Mouse (Mus musculus): ENCODE data around the gene Zmynd19.

The Zmynd19 gene

DNA sequence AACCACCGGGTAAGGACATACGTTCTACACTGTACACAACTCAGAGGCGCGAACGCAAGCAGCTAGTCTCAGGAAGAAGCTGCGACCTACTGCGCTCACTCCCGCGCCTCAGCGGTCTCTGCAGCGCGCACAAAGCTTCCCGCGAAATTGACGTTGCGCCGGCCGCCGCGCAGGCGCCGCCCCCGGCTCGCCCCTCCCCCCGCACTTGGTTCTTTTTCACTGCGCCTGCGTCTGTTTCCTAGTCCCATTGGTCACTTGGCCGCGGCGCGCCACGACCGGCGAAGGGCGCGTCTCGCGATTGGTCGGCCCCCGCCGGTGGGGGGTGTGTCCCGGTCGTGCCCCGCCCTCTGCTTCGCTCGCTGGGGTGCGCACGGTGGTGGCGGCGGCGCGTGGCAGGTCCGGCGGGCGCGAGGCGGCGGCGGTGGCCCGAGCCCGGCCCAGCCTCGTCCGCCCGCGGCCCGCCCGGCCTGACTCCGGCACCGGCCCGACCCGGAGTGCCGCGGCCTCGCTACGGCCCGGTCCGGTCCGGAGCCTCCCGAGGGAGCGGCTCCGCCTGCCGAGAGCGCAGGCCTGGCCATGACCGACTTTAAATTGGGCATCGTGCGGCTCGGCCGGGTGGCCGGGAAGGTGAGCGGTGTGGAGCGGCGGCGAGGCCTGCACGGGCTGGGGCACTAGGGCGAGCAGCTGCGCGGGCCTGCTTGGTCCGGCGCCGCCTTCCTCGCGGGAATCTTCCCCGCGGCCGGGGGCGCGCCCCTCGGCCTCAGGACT, at the start of gene Zmynd19:
Gene Zmynd19 (plus strand): TSS at position 372 of the 768 bp plus-strand sequence.
- DNase-seq: peak; percentile 100

DNA sequence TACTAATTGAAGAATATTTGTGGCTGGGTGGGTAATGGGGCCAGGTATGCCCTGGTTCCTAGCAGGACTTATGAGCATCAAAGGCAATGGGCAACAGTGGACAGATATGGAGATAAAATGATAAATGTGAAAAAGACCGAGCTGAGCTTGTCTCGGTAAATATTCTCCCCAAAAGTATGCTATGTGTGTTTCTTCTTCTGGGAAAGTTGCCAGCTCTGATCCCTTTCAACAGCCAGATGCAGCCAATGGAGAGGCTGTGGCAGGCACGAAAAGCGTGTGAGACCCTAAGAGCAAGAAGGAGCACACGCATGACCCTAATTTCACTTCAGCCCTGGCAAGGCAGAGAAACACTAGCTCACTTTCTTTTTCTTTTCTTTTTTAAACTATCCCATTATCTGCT, 48.5 kb upstream of the Zmynd19 start:
- no peak for DNase-seq

DNA sequence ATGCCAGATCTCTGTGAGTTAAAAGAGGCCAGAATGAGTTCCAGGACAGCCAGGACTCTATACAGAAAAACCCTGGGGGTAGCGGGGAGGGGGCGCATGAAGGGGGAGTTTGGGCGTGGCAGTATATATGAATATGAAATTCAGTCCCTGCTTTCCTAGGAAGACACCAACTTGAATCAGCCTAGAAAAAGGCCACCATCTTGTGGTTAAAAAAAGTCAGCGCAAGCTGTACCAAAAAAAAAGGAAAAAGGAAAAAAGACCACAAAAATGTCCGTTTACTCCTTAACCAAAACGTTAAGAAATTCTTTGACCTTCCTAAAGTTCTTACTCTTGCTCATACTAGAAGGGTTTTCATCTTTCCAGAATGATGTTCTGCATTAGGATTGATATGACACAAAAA, 46.6 kb upstream of the Zmynd19 start:
- DNase-seq: no peak

DNA sequence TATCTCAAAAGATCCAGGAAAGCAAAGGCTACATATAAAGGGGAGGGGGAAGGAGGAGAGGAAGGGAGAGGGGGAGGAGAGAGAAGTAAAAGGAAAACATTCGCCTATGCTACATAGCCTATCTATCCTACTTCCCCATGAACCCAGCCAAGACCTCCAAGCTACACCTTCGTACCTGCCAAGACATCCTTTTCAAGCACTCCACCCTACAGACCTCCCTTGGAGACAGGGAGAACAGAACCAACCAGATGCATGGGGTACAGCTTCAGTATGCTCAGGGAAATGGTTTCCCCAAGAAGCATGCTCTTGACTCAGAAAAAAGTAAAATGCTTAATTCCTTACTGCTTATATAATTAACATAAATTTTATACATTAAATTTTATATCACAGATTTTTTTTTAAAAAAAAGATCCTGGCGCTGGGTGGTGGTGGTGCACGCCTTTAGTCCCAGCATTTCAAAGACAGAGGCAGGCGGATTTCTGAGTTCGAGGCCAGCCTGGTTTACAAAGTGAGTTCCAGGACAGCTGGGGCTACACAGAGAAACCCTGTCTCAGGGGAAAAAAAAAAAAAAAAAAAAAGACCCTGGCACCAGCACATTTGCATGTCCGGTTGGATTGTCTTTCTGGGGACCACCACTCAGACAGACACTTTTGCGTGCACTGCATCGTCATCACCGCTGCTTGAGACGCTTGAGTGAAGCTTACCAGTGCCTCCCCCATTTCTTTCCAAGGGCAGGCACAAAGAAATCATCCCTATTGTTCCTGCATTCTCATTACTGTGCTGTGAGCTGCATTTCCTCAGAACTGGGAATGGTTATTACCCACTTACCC, 44.6 kb upstream of the Zmynd19 start:
- no peak for DNase-seq

DNA sequence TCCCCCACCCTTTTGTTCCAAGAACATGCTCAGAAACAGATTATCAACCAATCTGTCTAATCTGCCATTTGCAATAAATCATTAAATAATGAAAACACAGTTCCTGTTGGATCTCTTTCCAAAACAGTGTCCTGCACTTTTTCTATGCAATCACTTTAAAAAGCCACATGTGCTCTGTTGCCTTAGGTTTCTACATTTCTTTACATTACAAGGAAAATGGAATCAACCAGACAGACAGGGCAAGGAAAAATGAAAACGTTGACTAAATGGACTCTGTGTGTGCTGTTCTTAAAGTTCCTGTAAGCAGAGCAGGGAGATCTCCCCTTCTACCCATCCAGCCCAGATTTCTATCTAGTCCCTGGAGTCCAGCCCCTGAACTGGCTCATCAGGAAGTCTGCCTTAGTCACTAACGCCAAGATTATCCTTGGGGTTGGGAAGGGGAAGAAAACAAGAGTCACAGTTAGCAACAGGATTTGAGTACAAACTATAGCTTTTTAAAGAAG, 43.9 kb upstream of the Zmynd19 start:
- DNase-seq: no peak

DNA sequence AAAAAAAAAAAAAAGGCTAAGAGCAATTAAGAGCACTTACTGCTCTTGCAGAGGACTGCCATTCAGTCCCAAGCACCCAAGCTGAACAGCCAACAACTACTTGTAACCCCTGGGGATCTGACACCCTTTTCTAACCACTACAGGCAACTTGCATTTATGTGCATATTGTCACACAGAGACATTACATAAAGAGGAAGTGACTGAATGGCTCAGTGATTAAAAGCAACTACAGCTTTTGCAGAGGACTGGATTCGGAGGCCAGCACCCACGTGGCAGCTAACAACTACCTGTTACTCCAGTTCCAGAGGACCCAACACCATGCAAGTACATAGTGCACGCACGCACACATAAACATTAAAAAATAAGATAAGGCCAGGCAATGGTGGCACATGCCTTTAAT, 39.1 kb upstream of the Zmynd19 start:
- DNase-seq: no peak

DNA sequence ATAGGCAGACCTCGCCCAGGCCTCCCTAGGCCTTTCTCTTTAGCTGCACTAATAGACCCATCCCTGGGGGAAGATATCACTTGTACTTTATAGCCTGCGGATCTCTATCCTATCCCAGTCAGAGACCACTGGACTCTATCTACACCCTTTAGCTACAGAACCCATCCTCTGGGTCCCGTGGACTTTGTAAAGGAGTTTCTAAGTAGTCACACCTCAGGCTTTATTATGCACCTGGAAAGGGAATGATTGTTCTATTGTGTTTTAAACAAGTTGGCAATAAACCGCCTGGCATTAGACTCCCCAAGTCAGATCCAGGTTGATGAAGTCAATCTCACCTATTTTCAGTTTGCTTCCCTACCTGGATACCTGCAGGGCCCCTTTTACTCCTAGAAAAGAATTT, 37.4 kb upstream of the Zmynd19 start:
- no peak for DNase-seq

DNA sequence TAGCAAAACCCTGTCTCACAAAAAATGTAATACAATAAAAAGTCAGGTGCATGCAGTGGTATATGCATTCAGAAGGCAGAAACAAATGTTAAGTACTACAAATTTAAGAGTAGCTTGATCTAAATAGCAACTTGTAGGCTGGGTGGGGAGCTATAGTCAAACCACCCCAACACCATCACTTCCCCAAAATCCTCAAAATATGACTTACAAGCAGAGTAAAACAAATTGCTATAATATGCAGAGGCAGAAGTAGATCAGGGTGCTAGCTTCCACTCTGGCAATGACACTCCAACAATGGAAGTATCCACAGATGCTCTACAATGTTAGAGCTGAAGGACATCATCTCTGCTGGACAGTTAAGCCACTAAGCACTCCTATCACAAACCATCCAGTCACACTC, 37.0 kb upstream of the Zmynd19 start:
- no peak for DNase-seq

DNA sequence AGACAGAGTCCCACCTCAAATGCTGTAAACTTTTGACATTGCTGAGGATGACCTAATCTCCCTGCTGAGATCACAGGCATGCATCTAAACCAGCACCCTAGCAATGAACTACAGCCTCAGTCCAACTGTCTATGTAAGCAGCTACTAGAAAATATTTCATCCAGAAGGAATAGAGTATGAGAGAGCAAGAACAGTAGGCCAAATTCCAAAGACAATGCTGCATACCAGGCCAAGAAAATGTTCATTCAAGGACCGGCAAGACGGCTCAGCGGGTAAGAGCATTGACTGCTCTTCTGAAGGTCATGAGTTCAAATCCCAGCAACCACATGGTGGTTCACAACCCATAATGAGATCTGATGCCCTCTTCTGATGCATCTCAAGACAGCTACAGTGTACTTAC, 34.8 kb upstream of the Zmynd19 start:
- DNase-seq: no peak

DNA sequence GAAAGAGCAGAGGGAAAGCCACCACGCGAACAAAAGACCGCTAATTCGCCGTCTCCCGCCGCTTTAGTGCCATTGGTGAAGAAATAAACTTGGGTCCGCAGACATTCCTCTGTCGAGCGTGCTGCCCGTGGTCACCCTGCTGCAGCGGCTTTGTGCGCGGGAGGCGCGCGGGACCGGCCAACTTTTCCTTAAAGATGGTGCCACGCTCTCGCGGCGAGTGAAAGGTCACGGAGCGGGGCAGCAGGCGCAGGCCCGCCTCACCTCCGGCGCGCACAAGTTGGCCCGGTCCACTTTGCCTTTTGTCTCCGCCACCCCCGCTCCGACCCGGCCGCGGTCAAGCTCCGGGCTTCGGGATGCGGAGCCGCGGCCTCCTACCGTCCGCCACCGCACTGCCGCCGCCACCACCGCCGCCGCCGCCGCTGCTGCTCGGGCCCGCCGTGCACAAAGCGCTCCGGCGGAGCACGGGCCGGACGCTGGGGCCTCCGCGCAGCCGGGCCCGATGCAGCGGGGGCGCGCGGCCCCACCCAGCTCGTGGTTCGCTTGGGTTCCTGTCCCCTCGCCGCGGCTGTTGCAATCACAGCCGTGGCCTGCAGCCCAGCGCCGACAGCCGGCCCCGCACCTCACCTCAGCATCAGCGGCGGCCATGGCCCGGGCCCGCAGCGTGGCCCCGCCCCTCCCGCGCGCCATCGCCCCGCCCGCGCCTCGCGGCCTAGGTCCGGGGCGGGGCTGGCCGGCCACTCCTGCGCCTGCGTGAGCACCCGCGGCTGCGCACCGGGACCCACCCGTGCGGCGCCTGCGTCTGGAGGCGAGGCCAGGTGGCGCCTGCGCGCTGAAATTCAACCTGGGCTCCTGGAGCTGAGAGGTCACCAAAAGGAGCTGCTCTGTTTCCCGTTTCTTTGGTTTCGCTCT, 30.4 kb upstream of the Zmynd19 start, which contains the start of gene Ehmt1:
Gene Ehmt1 (minus strand): TSS at position 685 of the 909 bp plus-strand sequence.
- DNase-seq: peak; percentile 96 to 98

DNA sequence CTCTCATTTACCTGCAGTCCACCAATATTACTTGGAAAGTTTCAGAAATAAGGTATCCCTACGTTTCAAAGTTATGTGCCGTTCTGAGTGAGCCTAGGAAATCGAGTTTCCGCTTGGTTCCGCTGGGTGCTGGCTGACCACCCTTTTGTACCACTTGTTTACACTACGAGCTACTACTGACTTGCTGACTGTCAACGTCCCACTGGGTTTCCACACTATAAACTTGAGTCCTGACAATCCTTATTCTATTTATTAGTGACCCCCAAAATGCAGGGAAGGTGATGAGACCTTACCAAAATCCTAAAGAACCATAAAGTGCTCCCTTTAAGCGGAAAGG, 29.8 kb upstream of the Zmynd19 start:
- DNase-seq: no peak

DNA sequence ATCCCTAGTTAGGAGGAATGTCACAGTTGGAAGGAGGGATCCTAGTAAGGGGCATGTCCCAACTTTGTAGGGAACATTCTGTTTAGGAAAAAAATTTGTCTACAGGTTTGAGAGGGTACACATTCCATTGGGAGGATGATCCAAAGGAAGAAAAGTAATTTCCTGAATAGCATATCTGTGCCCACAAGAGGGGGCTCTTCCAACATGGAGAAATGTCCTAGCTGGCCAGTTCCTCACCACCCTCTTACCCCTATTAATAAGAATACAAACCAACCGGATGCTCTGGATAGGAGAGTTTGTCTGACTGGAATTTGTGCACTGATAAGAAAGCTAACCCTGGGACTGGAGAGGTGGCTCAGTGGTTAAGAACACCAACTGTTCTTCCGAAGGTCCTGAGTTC, 26.0 kb upstream of the Zmynd19 start:
- peak; percentile 31 to 51 for DNase-seq

DNA sequence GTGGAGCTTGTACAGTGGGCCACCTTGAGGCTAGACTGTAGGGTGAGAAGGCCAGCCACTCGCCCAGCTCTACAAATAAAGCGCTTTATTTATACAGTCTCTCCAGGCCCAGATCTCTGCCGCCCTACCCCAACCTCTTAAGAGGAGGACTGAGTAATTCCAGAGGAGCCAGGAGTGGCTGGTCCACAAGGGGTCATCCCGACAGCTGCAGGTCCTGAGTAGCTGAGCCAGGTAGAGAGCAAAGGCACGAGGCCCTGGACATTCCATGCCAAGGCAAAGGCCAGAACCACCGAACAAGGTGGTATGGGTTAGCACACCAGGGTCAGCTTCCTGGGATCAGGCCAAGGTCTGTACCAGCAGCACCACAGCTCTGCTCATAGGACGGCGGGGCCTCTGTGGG, 24.3 kb upstream of the Zmynd19 start:
- DNase-seq: no peak

DNA sequence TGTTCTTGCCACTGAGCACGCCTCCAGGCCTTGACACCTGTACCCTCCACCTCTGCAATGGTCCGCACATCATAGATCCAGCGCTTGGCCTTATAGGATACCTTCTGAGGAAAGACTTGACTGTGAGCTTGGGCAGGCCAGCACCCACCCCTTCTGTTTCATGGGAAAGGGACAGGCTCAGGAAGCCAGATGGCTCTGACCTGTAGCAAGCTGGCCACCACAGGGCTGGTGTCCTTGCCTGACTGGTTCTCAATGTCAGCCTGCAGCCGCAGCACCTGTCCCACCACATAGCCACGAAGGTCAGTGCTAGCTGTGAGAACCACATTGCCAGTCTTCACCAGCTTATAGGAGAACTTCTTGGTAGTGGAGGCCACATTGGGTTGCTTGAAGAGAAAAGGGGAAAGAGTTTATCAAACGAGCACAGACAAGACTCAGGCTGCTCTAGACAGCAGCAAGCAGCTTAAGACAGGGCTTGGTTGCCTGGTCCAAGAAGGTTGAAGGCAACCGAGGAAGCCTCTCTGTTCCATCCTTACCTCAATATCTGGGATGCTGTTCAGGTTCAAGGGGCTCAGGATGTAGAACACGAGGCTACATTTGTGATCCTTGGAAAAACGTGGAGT, 23.1 kb upstream of the Zmynd19 start:
- no peak for DNase-seq

DNA sequence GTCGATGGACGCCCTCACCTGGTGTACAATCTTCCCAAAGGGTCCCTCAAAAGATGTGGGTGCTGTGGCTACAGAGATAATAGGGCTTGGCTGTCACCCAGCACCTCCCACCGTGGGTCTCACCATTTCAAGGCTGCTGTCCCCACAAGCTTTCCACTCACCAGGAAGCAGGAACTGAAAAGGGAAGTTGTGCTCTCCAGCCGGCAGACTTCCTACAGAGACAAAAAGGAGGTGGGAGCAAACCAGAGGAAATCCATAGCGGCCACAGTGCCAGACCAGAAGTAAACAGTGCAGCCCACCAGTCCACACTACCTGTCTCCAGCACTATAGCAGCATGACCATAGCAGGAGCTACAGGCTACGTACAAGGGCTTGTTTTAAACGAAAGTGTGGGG, 22.6 kb upstream of the Zmynd19 start:
- DNase-seq: no peak

DNA sequence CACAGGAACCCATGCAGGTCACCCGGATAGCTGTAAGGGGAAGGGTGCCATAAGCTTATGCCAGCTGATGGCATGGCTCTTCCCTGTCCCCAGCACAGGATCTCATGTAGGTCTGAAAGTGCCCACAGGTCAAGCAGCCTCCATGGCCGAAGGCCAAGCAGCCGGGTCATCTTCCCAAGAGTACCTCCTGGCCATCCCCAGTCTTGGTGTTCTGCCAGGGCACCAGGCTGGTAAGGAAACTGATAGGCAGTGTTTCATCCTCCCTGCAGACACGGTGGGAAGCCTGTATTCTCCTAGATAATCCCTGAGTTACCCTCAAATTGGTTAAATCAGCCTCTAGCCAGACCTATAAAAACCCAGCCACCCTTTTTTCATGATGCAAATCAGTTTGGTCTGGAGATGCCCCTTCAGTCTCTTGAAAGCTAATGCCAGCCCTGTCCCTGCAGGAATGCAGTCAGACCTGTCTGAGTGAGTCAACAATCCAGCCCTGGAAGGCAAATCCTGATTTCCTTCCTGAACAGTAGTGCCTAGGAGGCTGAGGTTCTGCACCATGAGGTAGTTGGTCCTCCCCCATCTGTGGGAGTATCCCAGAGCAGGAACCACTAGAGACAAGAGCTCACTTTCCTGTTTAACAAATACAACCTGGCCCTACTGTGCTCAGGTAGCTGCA, 21.6 kb upstream of the Zmynd19 start:
- DNase-seq: peak; percentile 53

DNA sequence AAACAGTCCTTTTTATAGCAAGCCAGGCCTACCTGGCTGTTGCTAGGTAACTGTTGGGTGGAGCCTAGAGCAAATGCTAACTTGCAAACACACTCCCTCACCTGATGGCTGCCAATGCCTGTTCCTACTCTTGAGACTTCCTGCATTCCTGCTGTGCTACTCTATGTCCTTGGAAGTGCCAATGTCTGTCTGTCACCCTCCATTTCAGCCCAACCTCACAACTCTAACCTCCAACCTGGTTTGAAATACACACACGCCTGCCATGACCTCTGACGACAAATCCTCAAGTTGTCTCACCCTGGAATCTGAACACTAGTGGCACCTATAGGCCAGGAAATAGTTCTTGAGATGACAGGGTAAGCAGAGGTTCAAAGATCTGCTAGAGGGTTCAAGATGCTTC, 20.5 kb upstream of the Zmynd19 start:
- DNase-seq: no peak

DNA sequence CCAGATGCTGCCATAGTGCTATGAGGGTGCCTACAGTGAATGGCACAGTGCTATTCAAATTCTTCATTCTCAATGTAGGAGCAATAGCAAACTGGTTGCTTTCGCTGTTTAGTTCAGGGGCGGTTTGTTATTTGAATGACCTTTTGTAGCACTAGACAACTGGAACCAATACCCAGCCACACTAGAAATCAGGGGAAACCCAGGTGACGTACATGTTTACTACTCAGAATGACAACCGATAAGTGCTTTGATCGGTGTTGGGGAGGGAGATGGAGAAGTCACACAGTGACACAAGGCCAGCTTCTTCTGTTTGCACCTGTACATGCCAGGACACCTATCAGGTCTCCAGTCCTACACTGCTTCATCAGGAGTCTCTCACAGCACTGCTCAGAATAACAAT, 20.0 kb upstream of the Zmynd19 start:
- DNase-seq: no peak

DNA sequence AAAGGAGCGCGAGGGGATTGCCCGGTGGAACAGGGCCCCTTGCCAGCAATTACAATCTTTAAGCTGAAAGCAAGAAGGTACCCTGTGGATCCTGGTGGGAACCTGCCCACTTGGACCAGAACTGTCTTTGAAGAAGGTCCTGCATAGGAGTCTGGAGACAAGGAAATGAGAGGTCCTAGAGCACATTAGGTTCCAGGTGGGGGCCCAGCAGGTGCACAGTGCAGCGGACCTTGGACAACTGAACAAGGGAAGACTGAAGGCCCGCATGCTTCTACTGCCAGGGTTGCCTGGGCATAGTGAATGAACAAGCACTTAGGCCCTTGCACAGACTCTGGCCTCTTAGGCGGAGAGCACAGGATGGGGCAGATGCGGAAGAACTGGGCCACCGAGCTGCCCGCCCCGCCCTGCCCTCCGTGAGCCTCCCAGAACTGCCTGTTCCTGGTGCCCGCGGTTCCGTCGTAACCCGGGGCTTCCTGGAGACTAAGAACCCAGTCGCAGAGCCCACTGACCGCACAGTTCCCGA, 15.1 kb upstream of the Zmynd19 start:
- peak; percentile 54 to 60 for DNase-seq

DNA sequence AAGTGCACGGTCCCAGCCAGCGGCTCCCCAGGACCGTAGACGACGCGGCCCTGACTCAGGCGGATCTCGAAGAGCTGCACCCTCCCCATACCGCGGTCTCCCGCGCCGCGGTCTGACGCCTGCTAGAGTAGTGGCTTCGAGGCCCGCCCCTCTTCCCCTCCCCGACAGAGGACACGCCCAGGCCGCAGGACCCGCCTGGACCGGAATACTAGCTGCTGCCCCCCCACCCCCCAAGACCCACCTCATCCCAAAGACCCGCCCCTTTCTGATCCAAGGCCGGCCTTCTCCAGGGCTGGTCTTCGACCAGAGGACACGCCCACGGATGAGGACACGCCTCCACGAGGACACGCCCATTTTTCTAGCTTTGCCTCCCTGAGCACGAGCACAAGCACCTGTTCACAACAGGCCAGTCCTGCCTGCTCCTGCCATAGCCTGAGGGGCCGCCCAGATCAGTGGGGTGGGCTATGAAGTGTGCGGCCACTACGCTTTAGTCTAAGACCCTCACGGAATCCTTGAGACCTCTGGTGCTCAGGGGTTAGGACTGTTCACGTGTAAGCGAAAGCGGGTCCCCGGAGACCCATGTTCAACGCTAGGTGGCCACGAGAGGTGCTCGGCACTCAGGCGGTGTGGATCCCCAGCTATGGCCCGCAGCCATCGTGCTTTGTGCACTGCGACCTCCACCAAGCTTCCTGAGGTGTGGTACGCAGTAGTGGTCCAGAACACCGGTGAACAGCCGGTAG, 14.4 kb upstream of the Zmynd19 start, which contains the start of gene Arrdc1:
Gene Arrdc1 (minus strand): TSS at position 196 of the 740 bp plus-strand sequence.
- peak; percentile 90 to 92 for DNase-seq

DNA sequence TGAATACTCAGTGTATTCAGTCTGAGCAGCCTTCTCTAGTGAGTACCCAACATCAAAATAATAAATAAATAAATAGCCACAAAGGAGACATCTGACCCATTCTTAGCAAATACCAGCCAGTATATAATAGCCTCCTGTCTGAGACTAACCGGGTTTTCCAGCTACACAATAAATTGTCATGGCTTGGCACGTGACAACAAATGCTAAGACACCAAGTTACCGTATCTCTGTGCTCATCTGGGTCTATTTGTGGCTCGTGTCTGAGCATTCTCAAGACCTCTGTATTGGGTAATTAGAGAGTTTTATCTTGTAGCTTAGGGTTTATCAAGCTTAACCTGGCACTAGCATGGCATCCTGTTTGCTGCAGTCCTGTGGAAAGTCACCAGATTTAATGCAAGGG, 7.5 kb upstream of the Zmynd19 start:
- DNase-seq: no peak
